Mouse (Mus musculus): ENCODE data around the gene Ttc39d. TPM values are rescaled to one million over a fixed set of nuclear protein-coding genes. Genes with fewer than 3 reads are reported as not detected.
"Not testable (repeated sequence)": the region's sequence is repeated elsewhere in the genome, so short reads cannot be mapped to it uniquely, and the experiment has no call there.

The Ttc39d gene
- polyA plus RNA-seq, 1 experiment from 2014 or later: not detected

DNA sequence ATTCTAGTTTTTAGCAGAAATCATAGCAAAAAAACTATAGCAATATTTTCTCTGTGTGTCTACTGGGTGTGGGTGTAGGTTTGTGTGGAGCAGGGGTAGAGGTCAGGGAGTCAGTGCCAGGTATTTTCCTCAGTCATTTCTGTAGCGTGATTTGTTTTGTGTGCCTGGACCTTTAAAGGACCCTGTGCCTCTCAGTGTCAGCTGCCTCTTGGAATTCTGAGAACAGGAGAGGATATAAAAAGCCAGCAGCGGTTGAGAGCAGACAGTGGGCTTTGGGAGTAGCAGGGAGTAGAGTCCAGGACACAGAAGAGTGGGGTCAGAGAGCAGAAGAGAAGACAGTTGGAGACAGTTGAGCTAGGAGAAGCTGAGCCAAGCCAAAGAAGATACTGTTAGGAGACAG lies 12.9 kb downstream of the Ttc39d start:
- Histone ChIP-seq H3K4me1 (replicated peaks; ENCODE audit: insufficient read depth, low read length) (no peaks in the 10 kb centered on the region), H3K4me3 (replicated peaks; ENCODE audit: low read depth, low read length) (no peak overlapping the region), H3K4me2 (ENCODE audit: low read length) (no peak overlapping the region), H3K9me3 (replicated peaks; ENCODE audit: low read length) (no peaks in the 10 kb centered on the region), H3K27ac (no peak overlapping the region), H3K9ac (ENCODE audit: low read depth, low read length) (no peak overlapping the region), H3K27me3 (ENCODE audit: insufficient read depth, low read length) (no peaks in the 10 kb centered on the region), H3K36me3 (ENCODE audit: insufficient read depth, low read length) (no peaks in the 10 kb centered on the region)
- DNase-seq (ENCODE audit: low spot score) (no peak), ATAC-seq (replicated peaks; ENCODE audit: low FRiP score, low read depth) (no peak)
- TF ChIP-seq CTCF (IDR thresholded peaks at IDR 0.05; ENCODE audit: low read depth): no peak
- 63% methylated on average over 2 of the region's 2 CpGs for WGBS

GRCm38 (mm10) chr17:80221202-80221601 lies 13.9 kb downstream of the Ttc39d start:
- no peak overlapping the region for H3K4me3 ChIP-seq (replicated peaks; ENCODE audit: low read depth, low read length)
- DNase-seq (ENCODE audit: low spot score): no peak

DNA sequence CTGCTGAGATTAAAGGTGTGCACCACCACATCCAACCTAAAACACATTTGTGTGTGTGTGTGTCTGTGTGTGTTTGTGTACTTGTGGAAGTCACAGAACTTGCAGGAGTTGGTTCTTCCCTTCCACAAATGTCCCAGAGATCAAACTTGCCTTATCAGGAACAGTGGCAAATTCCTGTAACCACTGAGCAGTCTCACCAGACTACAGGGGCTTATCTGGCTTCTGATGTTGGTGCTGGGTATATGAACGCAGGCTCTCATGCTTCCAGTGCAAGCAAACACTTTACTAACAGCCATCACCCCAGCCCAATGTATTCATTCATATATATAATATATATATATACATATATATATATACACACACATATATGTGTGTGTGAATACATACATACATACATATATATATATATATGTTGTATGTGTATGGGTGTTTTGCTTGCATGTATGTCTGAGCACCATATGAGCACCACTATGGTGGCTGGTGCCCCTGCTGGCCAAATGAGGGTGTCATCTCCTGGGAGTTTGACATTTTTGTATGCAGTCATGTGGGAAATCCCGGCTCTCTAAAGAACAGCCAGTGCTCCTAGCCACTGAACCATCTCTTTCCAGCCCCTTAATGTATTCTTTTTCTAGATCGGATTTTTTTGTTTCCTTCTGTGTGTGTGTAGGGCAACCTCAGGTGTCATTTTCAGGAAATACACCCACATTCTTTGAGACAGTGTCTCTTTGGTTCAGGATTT lies 14.8 kb downstream of the Ttc39d start:
- Histone ChIP-seq H3K9me3 (replicated peaks; ENCODE audit: low read length) (no peaks in the 10 kb centered on the region), H3K4me3 (replicated peaks; ENCODE audit: low read depth, low read length) (no peak overlapping the region), H3K9ac (ENCODE audit: low read depth, low read length) (no peak overlapping the region), H3K27me3 (ENCODE audit: insufficient read depth, low read length) (no peaks in the 10 kb centered on the region), H3K4me2 (ENCODE audit: low read length) (no peak overlapping the region), H3K36me3 (ENCODE audit: insufficient read depth, low read length) (no peaks in the 10 kb centered on the region), H3K4me1 (replicated peaks; ENCODE audit: insufficient read depth, low read length) (no peaks in the 10 kb centered on the region), H3K27ac (no peak overlapping the region)
- ATAC-seq (replicated peaks; ENCODE audit: low FRiP score, low read depth) (no peak), DNase-seq (ENCODE audit: low spot score) (peak; percentile 47)
- WGBS: 40% methylated on average over 3 of the region's 3 CpGs
- peak; percentile 57 for TF ChIP-seq CTCF (IDR thresholded peaks at IDR 0.05; ENCODE audit: low read depth)

More at GRCm38 (mm10) chr17:80221202-80221601, 13.9 kb downstream of the Ttc39d start:
- Histone ChIP-seq H3K4me2 (ENCODE audit: low read length) (no peak overlapping the region), H3K9ac (ENCODE audit: low read depth, low read length) (no peak overlapping the region), H3K27me3 (ENCODE audit: insufficient read depth, low read length) (no peaks in the 10 kb centered on the region), H3K36me3 (ENCODE audit: insufficient read depth, low read length) (no peaks in the 10 kb centered on the region), H3K4me1 (replicated peaks; ENCODE audit: insufficient read depth, low read length) (no peaks in the 10 kb centered on the region), H3K9me3 (replicated peaks; ENCODE audit: low read length) (no peaks in the 10 kb centered on the region), H3K27ac (no peak overlapping the region)
- WGBS: 71% methylated on average over 9 of the region's 9 CpGs
- no peak for TF ChIP-seq CTCF (IDR thresholded peaks at IDR 0.05; ENCODE audit: low read depth)
- no peak for ATAC-seq (replicated peaks; ENCODE audit: low FRiP score, low read depth)

DNA sequence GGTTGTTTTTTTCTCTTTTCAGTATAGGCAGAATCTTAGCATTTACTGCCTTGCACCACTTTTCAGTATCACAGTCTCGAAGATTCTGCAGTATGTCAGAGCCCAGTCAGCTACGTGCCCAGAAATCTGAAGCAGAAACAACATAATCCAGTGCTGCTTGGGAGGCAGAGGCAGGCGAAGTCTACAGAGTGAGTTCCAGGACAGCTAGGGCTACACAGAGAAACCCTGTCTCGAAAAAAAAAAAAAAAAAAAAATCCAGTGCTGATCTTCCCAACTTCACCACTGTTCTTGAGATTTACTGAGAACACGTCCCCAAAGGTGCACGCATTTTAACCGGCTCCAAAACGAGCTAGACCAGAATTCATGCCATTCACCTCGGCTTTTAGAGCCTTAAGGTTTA lies 16.6 kb downstream of the Ttc39d start:
- no peaks in the 10 kb centered on the region for H3K9me3 ChIP-seq (replicated peaks; ENCODE audit: low read length)
- H3K9ac ChIP-seq (ENCODE audit: low read depth, low read length): peak overlapping the region; percentile 64; the same call in 1 of the 2 replicates
- no peak for TF ChIP-seq CTCF (IDR thresholded peaks at IDR 0.05; ENCODE audit: low read depth)
- DNase-seq (ENCODE audit: low spot score) (no peak), ATAC-seq (replicated peaks; ENCODE audit: low FRiP score, low read depth) (no peak)
- no peaks in the 10 kb centered on the region for H3K36me3 ChIP-seq (ENCODE audit: insufficient read depth, low read length)
- H3K27me3 ChIP-seq (ENCODE audit: insufficient read depth, low read length): no peaks in the 10 kb centered on the region
- H3K4me2 ChIP-seq (ENCODE audit: low read length): peak overlapping the region; percentile 55
- 7% methylated on average over 9 of the region's 9 CpGs for WGBS
- H3K4me1 ChIP-seq (replicated peaks; ENCODE audit: insufficient read depth, low read length): no peaks in the 10 kb centered on the region
- H3K27ac ChIP-seq: peak overlapping the region; percentile 83; the same call in 1 of the 2 replicates
- peak overlapping the region; percentile 51 for H3K4me3 ChIP-seq (replicated peaks; ENCODE audit: low read depth, low read length)

DNA sequence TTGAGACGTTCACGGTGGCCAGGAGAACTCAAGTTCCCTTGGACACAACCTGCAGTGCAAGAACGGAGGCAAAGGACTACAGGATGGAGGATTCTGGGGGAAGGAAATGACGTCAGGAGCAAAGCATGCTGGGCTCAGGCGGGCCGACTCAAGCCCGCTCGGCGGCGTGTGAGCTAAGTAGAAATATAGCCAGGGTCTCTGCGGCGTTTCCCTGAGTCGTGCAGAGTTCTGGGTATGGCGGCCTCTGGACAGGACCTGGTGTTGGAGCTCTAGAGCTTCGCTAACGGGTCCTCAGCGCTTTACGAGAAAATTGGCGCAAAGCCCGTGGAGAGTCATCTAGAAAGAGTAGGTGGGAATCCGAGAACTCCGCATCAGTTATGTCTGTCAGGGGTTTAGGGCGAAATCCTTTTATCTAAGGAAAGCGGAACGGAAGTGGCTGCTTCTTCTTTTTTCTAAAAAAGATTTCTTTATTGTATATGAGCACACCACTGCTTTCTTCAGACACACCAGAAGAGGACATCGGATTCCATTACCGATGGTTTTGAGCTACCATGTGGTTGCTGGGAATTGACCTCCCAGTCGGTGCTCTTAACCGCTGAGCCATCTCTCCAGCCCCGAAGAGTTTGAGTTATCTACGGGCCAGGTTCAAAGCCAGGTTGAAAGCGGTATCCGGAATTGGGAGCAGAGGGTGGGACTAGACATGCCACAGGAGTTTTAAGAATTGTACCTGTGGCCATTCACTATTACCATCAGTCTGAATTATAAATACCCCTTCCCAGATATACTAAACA lies 17.3 kb downstream of the Ttc39d start, which contains the start of gene Gemin6:
Gemin6 (plus strand) TSS at position 116 of the 791 bp plus-strand sequence.
- TF ChIP-seq CTCF (IDR thresholded peaks at IDR 0.05; ENCODE audit: low read depth): no peak
- Histone ChIP-seq H3K4me1 (replicated peaks; ENCODE audit: insufficient read depth, low read length) (no peaks in the 10 kb centered on the region), H3K4me2 (ENCODE audit: low read length) (peak within 1 kb of the TSS; percentile 55), H3K27me3 (ENCODE audit: insufficient read depth, low read length) (no peaks in the 10 kb centered on the region), H3K9ac (ENCODE audit: low read depth, low read length) (peak within 1 kb of the TSS; percentile 64), H3K36me3 (ENCODE audit: insufficient read depth, low read length) (no peaks in the 10 kb centered on the region), H3K4me3 (replicated peaks; ENCODE audit: low read depth, low read length) (peak within 1 kb of the TSS; percentile 51), H3K27ac (peak within 1 kb of the TSS; percentile 83), H3K9me3 (replicated peaks; ENCODE audit: low read length) (no peaks in the 10 kb centered on the region)
- DNase-seq (ENCODE audit: low spot score): peak; percentile 98
- WGBS: 0% methylated on average over 33 of the region's 33 CpGs
- peak; percentile 96 for ATAC-seq (replicated peaks; ENCODE audit: low FRiP score, low read depth)

- H3K27ac ChIP-seq; ATAC-seq (replicated peaks; ENCODE audit: low FRiP score, low read depth); H3K27me3 ChIP-seq (ENCODE audit: insufficient read depth, low read length); H3K4me1 ChIP-seq (replicated peaks; ENCODE audit: insufficient read depth, low read length); DNase-seq (ENCODE audit: low spot score); H3K36me3 ChIP-seq (ENCODE audit: insufficient read depth, low read length); H3K9me3 ChIP-seq (replicated peaks; ENCODE audit: low read length): not testable (repeated sequence)
- H3K4me2 ChIP-seq (ENCODE audit: low read length): peak overlapping the region; percentile 55
- WGBS: 45% methylated on average over 4 of the region's 5 CpGs
- H3K4me3 ChIP-seq (replicated peaks; ENCODE audit: low read depth, low read length): peak overlapping the region; percentile 51
- H3K9ac ChIP-seq (ENCODE audit: low read depth, low read length): peak overlapping the region; percentile 64; the same call in 1 of the 2 replicates
Observed at GRCm38 (mm10) chr17:80225142-80225541, 17.9 kb downstream of the Ttc39d start.

Data from kidney, postnatal 0 days (tissue).